Mouse (Mus musculus): ENCODE measurements around the gene Ednrb. TPM values are rescaled to one million over a fixed set of nuclear protein-coding genes. Genes with fewer than 3 reads are reported as not detected.

Gene Ednrb
- total RNA-seq (2023) = not detected

GRCm38 (mm10) chr14:103844011-103844549 is at the start of gene Ednrb:
TSS of gene Ednrb (minus strand) at chr14:103844402.

Other genes starting within 250 kb of the Ednrb start
- gene Slain1, start 194.2 kb downstream of the Ednrb start, total RNA-seq (2023) = 50.9 TPM